Mouse (Mus musculus) heart, embryonic 13.5 days (tissue): ENCODE data around the gene Elk3. TPM values are rescaled to one million over a fixed set of nuclear protein-coding genes. Genes with fewer than 3 reads are reported as not detected.

Experiments used
- ATAC-seq: fragments of 200-750 bp; cut with Nextera tagmentation; 2 replicates; pipeline ENCODE4 v1.8.0; 2017; ENCODE audit warnings: moderate TSS enrichment; ENCODE audit not compliant: insufficient number of reproducible peaks, low FRiP score, low TSS enrichment; ENCODE audit errors: extremely low read depth
- H3K27ac ChIP-seq: fragments of 300-500 bp; sonication (generic); replicated peaks from 2 replicates; pipeline ENCODE4 v1.5.1; 2015; ENCODE audit warnings: moderate library complexity, mild to moderate bottlenecking, inconsistent platforms
- H3K27me3 ChIP-seq: fragments of 300-500 bp; sonication (generic); replicated peaks from 2 replicates; pipeline ENCODE4 v1.6.1; 2015; ENCODE audit warnings: mild to moderate bottlenecking, inconsistent platforms
- H3K36me3 ChIP-seq: fragments of 300-500 bp; sonication (generic); 2 replicates; pipeline ENCODE4 v1.6.1; 2015; ENCODE audit warnings: mild to moderate bottlenecking, inconsistent platforms
- H3K4me1 ChIP-seq: fragments of 300-500 bp; sonication (generic); 2 replicates; pipeline ENCODE4 v1.6.1; 2015; ENCODE audit warnings: inconsistent platforms
- H3K4me2 ChIP-seq: fragments of 300-500 bp; sonication (generic); 2 replicates; pipeline ENCODE4 v1.6.1; 2015; ENCODE audit warnings: inconsistent platforms, mild to moderate bottlenecking, moderate library complexity
- H3K4me3 ChIP-seq: fragments of 300-500 bp; sonication (generic); 2 replicates; pipeline ENCODE4 v1.5.1; 2015; ENCODE audit warnings: moderate library complexity, mild to moderate bottlenecking, inconsistent platforms
- H3K9ac ChIP-seq: fragments of 300-500 bp; sonication (generic); 2 replicates; pipeline ENCODE4 v1.6.1; 2015; ENCODE audit warnings: inconsistent platforms, mild to moderate bottlenecking, moderate library complexity
- H3K9me3 ChIP-seq: fragments of 300-500 bp; sonication (generic); 2 replicates; pipeline ENCODE4 v1.6.1; 2016; ENCODE audit warnings: inconsistent platforms
- WGBS: fragments of 180-500 bp; shearing (Covaris S2); methylation state at CpG from one replicate; pipeline ENCODE4 v1.1.7; 2015; ENCODE audit warnings: mixed read lengths; 5-methylcytosine and 5-hydroxymethylcytosine counted together
- polyA plus RNA-seq: library from polyadenylated mRNA; unstranded; fragments of >200 nt; fragmentation: Nextera tagmentation; extraction: Ambion mirVana; gene quantifications from 2 replicates; pipeline ENCODE4 v1.2.1, GENCODE M21; 2015

The Elk3 gene
- polyA plus RNA-seq, 1 experiment from 2014 or later = 38.3 TPM

DNA sequence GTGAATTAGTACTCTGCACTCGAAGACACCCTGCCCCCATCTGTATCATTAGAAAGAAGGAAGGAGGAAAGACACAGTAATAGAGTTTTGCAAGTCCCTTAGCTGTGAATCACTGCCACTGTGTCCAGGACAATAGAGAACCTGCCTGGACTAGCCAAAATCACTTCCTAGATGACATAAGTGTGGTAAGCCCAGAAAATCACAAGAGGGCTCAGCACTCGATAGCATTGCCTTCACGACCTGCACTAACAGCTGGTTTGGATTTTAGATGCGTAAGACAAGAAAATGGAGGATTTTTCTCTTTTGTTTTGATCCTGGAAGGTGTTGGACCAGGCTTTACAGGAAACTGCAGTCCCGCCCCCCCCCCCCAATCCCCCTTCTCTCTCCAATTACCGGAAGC is 6.0 kb upstream of the Elk3 start:
- no peak overlapping the region for H3K4me2 ChIP-seq
- peaks cover 5% of the 10 kb centered on the region; the same call in 1 of the 2 replicates for H3K4me1 ChIP-seq
- no peaks in the 10 kb centered on the region for H3K36me3 ChIP-seq
- peak overlapping the region; percentile 59; the same call in 1 of the 2 replicates for H3K27ac ChIP-seq
- H3K9me3 ChIP-seq = no peaks in the 10 kb centered on the region
- no peak for ATAC-seq
- WGBS = 43% methylated on average over 6 of the region's 6 CpGs
- H3K9ac ChIP-seq = no peak overlapping the region
- H3K4me3 ChIP-seq = no peak overlapping the region
- peaks cover 3% of the 10 kb centered on the region; the same call in 1 of the 2 replicates for H3K27me3 ChIP-seq

DNA sequence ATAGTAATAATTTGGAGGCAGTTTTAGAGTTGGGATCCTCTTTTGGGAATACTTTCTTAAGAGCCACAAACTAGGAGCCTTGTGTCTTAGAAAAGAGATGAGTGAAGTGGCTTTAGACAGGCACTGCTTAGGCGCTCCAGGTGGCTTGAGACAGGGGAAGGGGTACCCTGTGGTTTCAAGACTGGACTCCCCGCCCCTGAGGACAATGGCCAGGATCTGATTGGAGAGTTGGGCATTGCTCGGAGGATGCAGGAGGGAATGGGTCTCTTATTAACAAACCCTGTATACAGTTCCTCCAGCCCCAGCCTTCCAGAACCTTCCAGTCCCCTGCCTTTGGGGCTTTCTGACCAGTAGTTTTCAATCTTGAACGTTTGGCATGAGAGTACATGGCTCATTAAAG is 641 bp upstream of the Elk3 start:
- WGBS = 15% methylated on average over 4 of the region's 4 CpGs
- Histone ChIP-seq H3K9ac (peak overlapping the region; percentile 92), H3K4me3 (peak overlapping the region; percentile 84), H3K4me1 (peaks cover 23% of the 10 kb centered on the region; the same call in 1 of the 2 replicates), H3K9me3 (no peaks in the 10 kb centered on the region), H3K36me3 (no peaks in the 10 kb centered on the region), H3K4me2 (peak overlapping the region; percentile 96), H3K27ac (peak overlapping the region; percentile 97), H3K27me3 (peaks cover 8% of the 10 kb centered on the region; the same call in 1 of the 2 replicates)
- no peak for ATAC-seq

DNA sequence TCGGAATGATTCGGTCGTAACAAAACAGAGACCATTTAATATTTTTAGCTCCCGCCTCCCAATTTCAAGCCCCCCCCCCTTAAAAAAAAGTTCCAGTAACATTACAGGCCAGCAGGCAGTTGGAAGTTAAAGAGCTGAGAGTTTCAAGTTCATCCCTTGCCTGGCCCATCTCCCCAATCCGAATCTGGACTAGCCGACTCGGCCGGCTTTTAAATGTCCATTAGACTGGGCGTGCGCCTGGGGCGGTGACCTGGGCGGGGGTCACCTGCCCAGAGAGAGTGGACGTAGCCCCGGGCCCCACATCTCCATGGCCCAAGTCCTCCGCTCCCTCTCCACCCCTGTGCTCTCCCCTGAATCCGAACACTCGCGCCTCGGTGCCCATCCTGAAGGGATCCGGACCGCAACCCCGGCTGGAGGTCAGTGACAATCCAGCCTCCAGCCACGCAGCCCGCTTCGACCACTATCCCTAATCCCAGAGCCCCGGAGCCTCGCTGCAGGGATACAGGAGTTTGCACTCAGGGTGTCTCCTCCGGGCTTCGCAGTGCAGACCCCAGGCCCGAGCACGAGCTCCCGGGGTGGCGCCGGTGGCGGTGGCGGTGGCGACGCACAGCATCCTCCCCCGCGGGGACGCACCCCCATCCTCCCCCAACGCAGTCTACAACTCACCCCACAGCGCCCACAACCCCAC is 857 bp downstream of the Elk3 start:
- under 1% methylated on average over 43 of the region's 43 CpGs for WGBS
- peaks cover 8% of the 10 kb centered on the region; the same call in 1 of the 2 replicates for H3K27me3 ChIP-seq
- peak overlapping the region; percentile 92 for H3K9ac ChIP-seq
- H3K4me1 ChIP-seq = peaks cover 30% of the 10 kb centered on the region
- peak overlapping the region; percentile 84 for H3K4me3 ChIP-seq
- no peak for ATAC-seq
- no peaks in the 10 kb centered on the region for H3K36me3 ChIP-seq
- no peaks in the 10 kb centered on the region for H3K9me3 ChIP-seq
- H3K4me2 ChIP-seq = peak overlapping the region; percentile 96
- H3K27ac ChIP-seq = peak overlapping the region; percentile 97

DNA sequence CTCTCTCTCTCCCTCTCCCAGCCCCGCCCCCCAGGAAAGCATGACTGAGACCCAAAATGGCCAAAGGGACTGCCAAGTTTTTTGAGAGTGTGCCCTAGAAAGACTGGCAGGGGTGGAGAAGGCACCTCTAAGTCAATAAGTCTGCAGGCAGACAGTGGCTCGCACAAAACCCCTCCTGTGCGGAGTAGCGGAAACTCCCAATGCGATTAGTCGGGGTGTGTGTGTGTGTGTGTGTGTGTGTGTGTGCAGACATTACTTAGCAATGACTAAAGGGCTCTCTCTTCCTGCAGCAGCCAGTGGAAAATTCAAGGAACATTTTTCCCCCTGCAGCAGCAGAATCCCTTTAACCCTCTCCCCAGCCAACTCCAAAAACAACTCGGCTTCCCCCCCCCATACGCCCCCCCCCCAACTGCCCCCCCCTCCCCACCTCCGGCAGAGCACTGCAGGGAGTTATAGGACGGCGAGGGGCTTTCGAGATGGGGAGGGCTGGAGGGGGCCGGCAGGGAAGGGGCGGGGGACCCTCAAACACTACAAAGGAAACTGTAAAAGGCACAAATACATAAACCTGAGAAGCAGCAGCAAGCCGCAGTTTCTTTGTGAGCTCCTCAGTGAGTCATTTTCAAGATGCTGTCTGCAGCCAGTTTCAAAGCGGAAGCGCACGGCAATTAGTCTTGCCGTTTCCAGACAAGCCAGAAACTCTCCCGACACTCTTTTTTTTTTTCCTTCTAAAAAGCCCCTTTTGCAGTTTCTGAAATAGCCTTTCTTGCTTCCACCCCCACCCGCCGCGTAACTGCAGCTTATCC is 1.6 kb downstream of the Elk3 start:
- Histone ChIP-seq H3K27ac (peak overlapping the region; percentile 97), H3K4me1 (peaks cover 30% of the 10 kb centered on the region), H3K4me3 (peak overlapping the region; percentile 84), H3K36me3 (no peaks in the 10 kb centered on the region), H3K9ac (peak overlapping the region; percentile 92), H3K9me3 (no peaks in the 10 kb centered on the region), H3K4me2 (peak overlapping the region; percentile 96), H3K27me3 (peaks cover 8% of the 10 kb centered on the region; the same call in 1 of the 2 replicates)
- ATAC-seq = 0 out of 2 replicates have a peak, but pooled peaks have one; percentile 24
- 1% methylated on average over 22 of the region's 23 CpGs for WGBS

DNA sequence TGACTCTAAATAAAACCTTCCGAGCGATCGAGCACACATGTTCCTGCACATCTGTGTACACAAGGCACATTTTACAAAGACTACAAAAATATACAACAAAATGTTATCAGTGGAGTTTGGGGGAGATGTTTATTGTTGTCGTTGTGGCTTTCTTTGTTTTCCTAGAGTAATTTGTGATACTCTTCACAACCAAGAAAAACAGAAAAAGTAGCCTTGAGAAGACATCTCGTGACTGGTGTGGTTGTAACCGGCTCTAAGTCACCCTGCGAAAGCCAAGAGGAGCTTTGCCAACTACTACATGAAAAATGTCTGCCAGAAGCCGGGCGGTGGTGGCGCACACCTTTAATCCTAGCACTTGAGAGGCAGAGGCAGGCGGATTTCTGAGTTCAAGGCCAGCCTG is 4.6 kb downstream of the Elk3 start:
- Histone ChIP-seq H3K9ac (peak overlapping the region; percentile 45), H3K27ac (peak overlapping the region; percentile 50), H3K4me2 (peak overlapping the region; percentile 96), H3K9me3 (no peaks in the 10 kb centered on the region), H3K27me3 (no peaks in the 10 kb centered on the region), H3K4me3 (peak overlapping the region; percentile 20), H3K4me1 (peaks cover 44% of the 10 kb centered on the region), H3K36me3 (peaks cover 3% of the 10 kb centered on the region; the same call in 1 of the 2 replicates)
- no peak for ATAC-seq
- 75% methylated on average over 11 of the region's 11 CpGs for WGBS

DNA sequence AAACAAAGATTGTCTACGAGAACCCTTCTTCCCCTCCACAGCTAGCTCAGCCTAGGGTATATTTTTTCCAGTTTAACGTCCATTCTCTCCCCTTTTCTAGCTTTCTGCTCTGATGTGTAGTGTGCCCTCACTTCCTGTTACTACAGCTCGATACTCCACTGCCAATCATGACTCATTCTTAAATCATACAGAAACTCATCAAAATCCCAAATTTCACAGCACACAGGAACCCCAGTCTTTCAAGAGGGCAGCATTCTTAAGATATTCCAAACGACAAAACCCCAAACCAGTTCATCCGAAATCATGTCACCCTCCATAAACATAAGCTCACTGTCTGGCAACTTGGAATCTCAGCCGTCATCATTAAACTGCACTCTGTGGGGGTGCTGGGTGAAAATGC is 5.0 kb downstream of the Elk3 start:
- peaks cover 42% of the 10 kb centered on the region for H3K4me1 ChIP-seq
- H3K4me2 ChIP-seq = peak overlapping the region; percentile 96
- H3K9ac ChIP-seq = peak overlapping the region; percentile 45
- no peaks in the 10 kb centered on the region for H3K27me3 ChIP-seq
- peak overlapping the region; percentile 50 for H3K27ac ChIP-seq
- no peak for ATAC-seq
- peak overlapping the region; percentile 20; the same call in 1 of the 2 replicates for H3K4me3 ChIP-seq
- H3K9me3 ChIP-seq = no peaks in the 10 kb centered on the region
- WGBS = 56% methylated on average over 6 of the region's 6 CpGs
- H3K36me3 ChIP-seq = peaks cover 4% of the 10 kb centered on the region; the same call in 1 of the 2 replicates

DNA sequence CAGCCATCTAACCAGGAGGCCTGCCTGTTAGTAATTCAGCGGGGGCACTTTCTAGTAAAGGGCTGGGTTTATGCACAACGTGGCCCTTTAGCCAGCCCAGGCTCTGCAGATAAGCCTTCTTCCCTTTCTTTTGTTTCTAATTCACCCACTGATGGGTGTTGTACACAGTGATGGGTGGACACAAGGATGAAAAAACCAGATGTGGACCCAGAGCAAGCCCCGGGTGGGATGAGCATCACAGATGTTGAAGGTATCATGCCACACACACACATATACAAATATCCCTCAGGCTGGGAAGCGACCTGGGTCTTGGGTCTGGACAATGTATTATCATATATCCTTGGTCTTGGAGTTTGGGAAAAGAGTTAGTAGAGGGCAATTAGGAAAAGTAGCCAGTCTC is 7.7 kb downstream of the Elk3 start:
- no peak overlapping the region for H3K4me3 ChIP-seq
- peak overlapping the region; percentile 48 for H3K4me2 ChIP-seq
- WGBS = 53% methylated on average over 4 of the region's 4 CpGs
- ATAC-seq = no peak
- H3K27ac ChIP-seq = peak overlapping the region; percentile 50
- H3K9ac ChIP-seq = peak overlapping the region; percentile 58
- H3K36me3 ChIP-seq = peaks cover 4% of the 10 kb centered on the region; the same call in 1 of the 2 replicates
- H3K9me3 ChIP-seq = no peaks in the 10 kb centered on the region
- H3K4me1 ChIP-seq = peaks cover 53% of the 10 kb centered on the region
- H3K27me3 ChIP-seq = no peaks in the 10 kb centered on the region

DNA sequence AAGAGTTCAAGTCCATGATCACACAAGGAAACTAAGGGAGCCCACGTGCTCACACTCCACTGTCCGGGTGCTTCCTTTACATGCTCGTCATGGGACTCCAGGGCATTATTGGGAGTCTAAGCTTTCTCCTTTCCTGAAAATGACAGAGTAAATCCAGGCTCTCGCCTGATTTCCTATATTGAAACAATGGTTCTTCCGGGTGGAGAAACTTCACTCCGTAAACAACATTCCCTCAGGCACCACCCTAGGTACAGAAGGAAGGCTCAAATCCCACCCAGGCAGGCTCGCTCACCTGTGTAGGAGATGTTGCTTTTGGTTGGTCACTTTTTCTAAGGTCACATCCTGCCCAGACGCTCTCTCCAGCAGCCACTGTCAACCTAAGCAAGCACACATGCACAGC is 9.1 kb downstream of the Elk3 start:
- ATAC-seq = no peak
- peaks cover 57% of the 10 kb centered on the region for H3K4me1 ChIP-seq
- peak overlapping the region; percentile 2; the same call in 1 of the 2 replicates for H3K4me2 ChIP-seq
- no peaks in the 10 kb centered on the region for H3K27me3 ChIP-seq
- H3K36me3 ChIP-seq = peaks cover 7% of the 10 kb centered on the region; the same call in 1 of the 2 replicates
- 57% methylated on average over 8 of the region's 8 CpGs for WGBS
- peak overlapping the region; percentile 29; the same call in 1 of the 2 replicates for H3K27ac ChIP-seq
- H3K9ac ChIP-seq = no peak overlapping the region
- no peak overlapping the region for H3K4me3 ChIP-seq
- no peaks in the 10 kb centered on the region for H3K9me3 ChIP-seq

DNA sequence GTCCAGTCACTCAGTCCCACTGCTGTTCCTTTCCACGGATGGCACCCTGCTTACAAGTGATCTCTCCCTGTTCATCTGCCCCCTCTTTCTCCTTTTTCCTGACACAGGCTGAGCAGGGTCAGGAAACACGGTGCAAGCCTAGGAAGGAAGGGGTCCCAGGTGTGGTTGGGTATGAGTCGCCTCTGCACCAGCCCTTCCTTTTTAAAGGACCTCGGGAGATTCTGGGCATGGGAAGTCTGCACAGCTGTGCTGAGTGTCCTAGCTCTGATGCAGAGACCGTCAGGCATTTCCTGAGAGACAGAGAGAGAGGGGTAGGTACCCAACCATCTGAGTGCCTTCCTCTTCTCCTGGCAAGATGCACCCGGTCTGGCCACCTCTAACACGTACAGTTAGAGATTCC is 12.7 kb downstream of the Elk3 start:
- Histone ChIP-seq H3K4me2 (peak overlapping the region; percentile 36), H3K27me3 (no peaks in the 10 kb centered on the region), H3K27ac (peak overlapping the region; percentile 78), H3K4me3 (no peak overlapping the region), H3K36me3 (peaks cover 8% of the 10 kb centered on the region; the same call in 1 of the 2 replicates), H3K9ac (peak overlapping the region; percentile 61), H3K9me3 (no peaks in the 10 kb centered on the region), H3K4me1 (peaks cover 72% of the 10 kb centered on the region)
- ATAC-seq = no peak
- 45% methylated on average over 7 of the region's 7 CpGs for WGBS

DNA sequence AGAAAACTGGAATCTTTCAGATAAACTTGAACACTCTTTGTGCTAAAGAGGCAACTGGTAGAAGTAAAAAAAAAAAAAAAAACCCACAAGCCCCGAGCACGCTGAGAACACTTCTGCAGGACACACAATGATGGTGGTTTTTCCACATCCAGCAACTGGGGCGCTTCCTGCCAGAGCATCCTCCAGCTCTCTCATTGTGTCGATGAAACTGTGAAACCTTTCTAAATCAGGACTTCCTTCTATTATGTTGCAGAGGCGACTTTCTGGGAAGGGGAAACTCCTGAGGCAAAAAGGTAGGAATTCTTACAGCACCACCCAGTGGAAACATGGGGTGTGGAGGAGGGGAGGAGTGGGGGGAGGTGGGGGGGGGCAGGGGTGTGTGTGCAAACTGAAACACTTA is 13.2 kb downstream of the Elk3 start:
- no peak overlapping the region for H3K4me3 ChIP-seq
- peak overlapping the region; percentile 78 for H3K27ac ChIP-seq
- no peaks in the 10 kb centered on the region for H3K9me3 ChIP-seq
- peaks cover 8% of the 10 kb centered on the region; the same call in 1 of the 2 replicates for H3K36me3 ChIP-seq
- no peaks in the 10 kb centered on the region for H3K27me3 ChIP-seq
- no peak for ATAC-seq
- WGBS = 39% methylated on average over 5 of the region's 5 CpGs
- peaks cover 68% of the 10 kb centered on the region for H3K4me1 ChIP-seq
- peak overlapping the region; percentile 36; the same call in 1 of the 2 replicates for H3K4me2 ChIP-seq
- peak overlapping the region; percentile 61; the same call in 1 of the 2 replicates for H3K9ac ChIP-seq
